Mouse (Mus musculus): Measurements from ENCODE around the gene Sac3d1. TPM values are rescaled to one million over a fixed set of nuclear protein-coding genes. Genes with fewer than 3 reads are reported as not detected.
A peak's percentile ranks its signal among the peaks of the same experiment; 100 is the strongest.

The Sac3d1 gene
- total and polyA plus RNA-seq, 2 experiments: 4.0 to 22.0 TPM

- TF ChIP-seq POLR2A (IDR thresholded peaks at IDR 0.05; ENCODE audit: extremely low read depth, insufficient read depth, low read length) (no peak), CTCF (IDR thresholded peaks at IDR 0.05; ENCODE audit: low read depth, low read length) (no peak)
- peak; percentile 10 for DNase-seq (ENCODE audit: extremely low read depth, low read depth, low spot score)
- peak overlapping the region; percentile 68 for H3K4me3 ChIP-seq (ENCODE audit: insufficient read depth, low read depth, low read length)
- no peaks in the 10 kb centered on the region for H3K36me3 ChIP-seq (ENCODE audit: control insufficient read depth, insufficient read depth, low read length)
- H3K27ac ChIP-seq (replicated peaks; ENCODE audit: insufficient read depth, low read depth, low read length): peak overlapping the region; percentile 84
- no peaks in the 10 kb centered on the region for H3K27me3 ChIP-seq (ENCODE audit: control insufficient read depth, insufficient read depth, low read length)
- H3K79me2 ChIP-seq (ENCODE audit: control insufficient read depth, insufficient read depth, low read length): no peaks in the 10 kb centered on the region
- 71% methylated on average over 10 of the region's 10 CpGs for WGBS
- H3K9ac ChIP-seq (ENCODE audit: low read depth, low read length): no peak overlapping the region; the same call in 1 of the 2 replicates
- H3K4me1 ChIP-seq (ENCODE audit: control insufficient read depth, insufficient read depth, low read length): peaks cover 1% of the 10 kb centered on the region
Measured at GRCm38 (mm10) chr19:6126789-6127580, 8.5 kb upstream of the Sac3d1 start.

DNA sequence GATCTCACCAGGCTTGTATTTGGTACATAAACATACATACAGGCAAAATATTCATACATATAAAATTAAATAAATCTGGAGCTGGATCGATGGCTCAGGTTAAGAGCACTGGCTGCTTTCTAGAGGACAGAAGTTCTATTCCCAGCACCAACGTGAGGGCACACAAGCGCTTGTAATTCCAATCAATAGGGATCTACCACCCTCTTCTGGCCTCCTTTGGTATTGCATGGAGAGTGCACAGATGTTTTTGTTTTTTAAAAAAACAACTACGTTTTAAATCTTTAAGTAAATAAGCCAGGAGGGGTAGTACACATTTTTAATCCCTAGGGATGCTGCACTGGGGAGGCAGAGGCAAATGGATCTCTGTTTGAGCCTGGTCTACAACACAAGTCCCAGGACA, 7.8 kb upstream of the Sac3d1 start:
- H3K9ac ChIP-seq (ENCODE audit: low read depth, low read length): no peak overlapping the region
- no peaks in the 10 kb centered on the region for H3K27me3 ChIP-seq (ENCODE audit: control insufficient read depth, insufficient read depth, low read length)
- WGBS: 17% methylated on average over 4 of the region's 4 CpGs
- TF ChIP-seq CTCF (IDR thresholded peaks at IDR 0.05; ENCODE audit: low read depth, low read length) (peak; percentile 58), POLR2A (IDR thresholded peaks at IDR 0.05; ENCODE audit: extremely low read depth, insufficient read depth, low read length) (no peak)
- H3K27ac ChIP-seq (replicated peaks; ENCODE audit: insufficient read depth, low read depth, low read length): no peak overlapping the region
- H3K79me2 ChIP-seq (ENCODE audit: control insufficient read depth, insufficient read depth, low read length): no peaks in the 10 kb centered on the region
- H3K36me3 ChIP-seq (ENCODE audit: control insufficient read depth, insufficient read depth, low read length): no peaks in the 10 kb centered on the region
- no peak overlapping the region for H3K4me3 ChIP-seq (ENCODE audit: insufficient read depth, low read depth, low read length)
- peak; percentile 54 for DNase-seq (ENCODE audit: extremely low read depth, low read depth, low spot score)
- peaks cover 1% of the 10 kb centered on the region for H3K4me1 ChIP-seq (ENCODE audit: control insufficient read depth, insufficient read depth, low read length)

DNA sequence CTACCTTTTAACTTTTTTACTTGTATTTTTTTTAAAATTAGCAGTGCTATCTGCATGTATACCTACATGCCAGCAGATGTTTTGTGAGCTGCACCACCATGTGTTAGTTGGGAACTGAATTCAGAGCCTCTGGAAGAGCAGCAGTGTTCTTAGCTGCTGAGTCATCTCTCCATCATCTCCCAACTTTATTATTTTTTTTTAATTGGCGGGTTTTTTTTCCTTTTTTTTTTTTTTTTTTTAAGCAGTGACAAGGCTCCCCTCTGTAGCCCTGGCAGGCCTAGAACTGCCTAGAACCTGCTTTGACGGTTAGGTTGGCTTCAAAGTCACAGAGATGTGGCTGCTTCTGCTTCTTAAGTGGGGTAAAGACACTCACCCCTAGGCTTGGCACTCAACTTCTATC, 6.4 kb upstream of the Sac3d1 start:
- Histone ChIP-seq H3K4me3 (ENCODE audit: insufficient read depth, low read depth, low read length) (no peak overlapping the region), H3K36me3 (ENCODE audit: control insufficient read depth, insufficient read depth, low read length) (no peaks in the 10 kb centered on the region), H3K9ac (ENCODE audit: low read depth, low read length) (no peak overlapping the region), H3K4me1 (ENCODE audit: control insufficient read depth, insufficient read depth, low read length) (peaks cover 1% of the 10 kb centered on the region), H3K79me2 (ENCODE audit: control insufficient read depth, insufficient read depth, low read length) (no peaks in the 10 kb centered on the region), H3K27me3 (ENCODE audit: control insufficient read depth, insufficient read depth, low read length) (no peaks in the 10 kb centered on the region), H3K27ac (replicated peaks; ENCODE audit: insufficient read depth, low read depth, low read length) (no peak overlapping the region)
- 85% methylated on average over 2 of the region's 2 CpGs for WGBS
- DNase-seq (ENCODE audit: extremely low read depth, low read depth, low spot score): no peak
- TF ChIP-seq POLR2A (IDR thresholded peaks at IDR 0.05; ENCODE audit: extremely low read depth, insufficient read depth, low read length) (no peak), CTCF (IDR thresholded peaks at IDR 0.05; ENCODE audit: low read depth, low read length) (no peak)

GRCm38 (mm10) chr19:6123330-6123729, 4.9 kb upstream of the Sac3d1 start:
- no peaks in the 10 kb centered on the region for H3K27me3 ChIP-seq (ENCODE audit: control insufficient read depth, insufficient read depth, low read length)
- H3K4me3 ChIP-seq (ENCODE audit: insufficient read depth, low read depth, low read length): no peak overlapping the region
- TF ChIP-seq CTCF (IDR thresholded peaks at IDR 0.05; ENCODE audit: low read depth, low read length): no peak
- no peak for TF ChIP-seq POLR2A (IDR thresholded peaks at IDR 0.05; ENCODE audit: extremely low read depth, insufficient read depth, low read length)
- no peak overlapping the region for H3K27ac ChIP-seq (replicated peaks; ENCODE audit: insufficient read depth, low read depth, low read length)
- H3K79me2 ChIP-seq (ENCODE audit: control insufficient read depth, insufficient read depth, low read length): no peaks in the 10 kb centered on the region
- 35% methylated on average over 8 of the region's 8 CpGs for WGBS
- DNase-seq (ENCODE audit: extremely low read depth, low read depth, low spot score): peak; percentile 84
- H3K9ac ChIP-seq (ENCODE audit: low read depth, low read length): no peak overlapping the region
- H3K4me1 ChIP-seq (ENCODE audit: control insufficient read depth, insufficient read depth, low read length): peaks cover 4% of the 10 kb centered on the region
- no peaks in the 10 kb centered on the region for H3K36me3 ChIP-seq (ENCODE audit: control insufficient read depth, insufficient read depth, low read length)

DNA sequence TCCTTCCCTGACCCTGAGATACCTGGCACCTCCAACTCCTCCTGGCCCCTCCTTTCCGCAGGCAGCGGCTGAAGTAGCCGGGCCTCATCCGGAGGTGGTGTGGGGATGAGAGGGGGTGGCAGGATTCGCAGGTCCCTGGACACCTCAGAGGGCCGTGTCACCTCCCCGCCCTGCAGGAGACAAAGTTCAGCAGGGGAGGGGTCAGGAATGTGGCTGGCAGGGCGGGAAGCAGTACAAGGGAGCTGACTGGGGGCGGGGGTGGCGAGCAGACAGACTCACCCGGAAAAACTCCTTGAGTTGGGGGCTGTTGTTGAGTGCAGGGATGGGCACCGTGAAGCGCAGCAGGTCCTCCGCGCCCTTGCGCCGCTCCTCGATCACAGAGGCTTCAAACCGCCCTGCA, 3.3 kb upstream of the Sac3d1 start:
- Histone ChIP-seq H3K79me2 (ENCODE audit: control insufficient read depth, insufficient read depth, low read length) (no peaks in the 10 kb centered on the region), H3K36me3 (ENCODE audit: control insufficient read depth, insufficient read depth, low read length) (no peaks in the 10 kb centered on the region), H3K4me1 (ENCODE audit: control insufficient read depth, insufficient read depth, low read length) (peaks cover 4% of the 10 kb centered on the region), H3K9ac (ENCODE audit: low read depth, low read length) (no peak overlapping the region), H3K27me3 (ENCODE audit: control insufficient read depth, insufficient read depth, low read length) (no peaks in the 10 kb centered on the region), H3K4me3 (ENCODE audit: insufficient read depth, low read depth, low read length) (no peak overlapping the region), H3K27ac (replicated peaks; ENCODE audit: insufficient read depth, low read depth, low read length) (no peak overlapping the region)
- WGBS: 60% methylated on average over 19 of the region's 19 CpGs
- no peak for TF ChIP-seq CTCF (IDR thresholded peaks at IDR 0.05; ENCODE audit: low read depth, low read length)
- TF ChIP-seq POLR2A (IDR thresholded peaks at IDR 0.05; ENCODE audit: extremely low read depth, insufficient read depth, low read length): no peak
- no peak for DNase-seq (ENCODE audit: extremely low read depth, low read depth, low spot score)

- 2% methylated on average over 8 of the region's 8 CpGs for WGBS
- no peak for DNase-seq (ENCODE audit: extremely low read depth, low read depth, low spot score)
- Histone ChIP-seq H3K79me2 (ENCODE audit: control insufficient read depth, insufficient read depth, low read length) (no peaks in the 10 kb centered on the region), H3K4me1 (ENCODE audit: control insufficient read depth, insufficient read depth, low read length) (peaks cover 2% of the 10 kb centered on the region; the same call in 1 of the 2 replicates), H3K27ac (replicated peaks; ENCODE audit: insufficient read depth, low read depth, low read length) (peak overlapping the region; percentile 38), H3K9ac (ENCODE audit: low read depth, low read length) (peak overlapping the region; percentile 63), H3K27me3 (ENCODE audit: control insufficient read depth, insufficient read depth, low read length) (no peaks in the 10 kb centered on the region), H3K36me3 (ENCODE audit: control insufficient read depth, insufficient read depth, low read length) (no peaks in the 10 kb centered on the region), H3K4me3 (ENCODE audit: insufficient read depth, low read depth, low read length) (peak overlapping the region; percentile 38)
- no peak for TF ChIP-seq CTCF (IDR thresholded peaks at IDR 0.05; ENCODE audit: low read depth, low read length)
- no peak for TF ChIP-seq POLR2A (IDR thresholded peaks at IDR 0.05; ENCODE audit: extremely low read depth, insufficient read depth, low read length)
Measured at GRCm38 (mm10) chr19:6118677-6119185, 281 bp upstream of the Sac3d1 start.
